Mouse (Mus musculus) cerebellum, adult 2 months (tissue): ENCODE data around the gene Acyp2.

Source experiments
- CTCF ChIP-seq: fragments of 200-500 bp; IDR thresholded peaks from 2 replicates; pipeline ENCODE4 v1.5.1; 2011; ENCODE audit warnings: low read depth, mild to moderate bottlenecking, control low read depth, low read length, moderate library complexity, borderline replicate concordance; ENCODE audit not compliant: insufficient read depth
- POLR2A ChIP-seq: fragments of 200-500 bp; IDR thresholded peaks from 2 replicates; pipeline ENCODE4 v1.6.1; 2011; ENCODE audit warnings: low read length, control low read depth, borderline replicate concordance; ENCODE audit not compliant: insufficient read depth

- no peak for TF ChIP-seq CTCF
- TF ChIP-seq POLR2A, result no peak
Measured at GRCm38 (mm10) chr11:30560215-30560614, 89.2 kb downstream of the Acyp2 start.
